Mouse (Mus musculus): Measurements from ENCODE around the gene Tcf20.

GRCm38 (mm10) chr15:82901306-82901705 is 86.4 kb downstream of the Tcf20 start:
- TF ChIP-seq CTCF (IDR thresholded peaks at IDR 0.05; ENCODE audit: low read depth) (no peak), EP300 (IDR thresholded peaks at IDR 0.05; ENCODE audit: low read depth) (no peak)

Data from liver, embryonic 14.5 days (tissue).